Mouse (Mus musculus) midbrain, embryonic 15.5 days (tissue): ENCODE measurements around the gene Wdr95. TPM values are rescaled to one million over a fixed set of nuclear protein-coding genes. Genes with fewer than 3 reads are reported as not detected.
A peak's percentile ranks its signal among the peaks of the same experiment; 100 is the strongest.

ENCODE experiments used
- ATAC-seq: fragments of 200-750 bp; cut with Nextera tagmentation; replicated peaks from 2 replicates; pipeline ENCODE4 v1.8.0; 2017; ENCODE audit warnings: moderate TSS enrichment
- H3K27ac ChIP-seq: fragments of 300-500 bp; sonication (generic); 2 replicates; pipeline ENCODE4 v1.5.1; 2015; ENCODE audit warnings: mild to moderate bottlenecking, inconsistent platforms
- H3K27me3 ChIP-seq: fragments of 300-500 bp; sonication (generic); replicated peaks from 2 replicates; pipeline ENCODE4 v1.6.1; 2015; ENCODE audit warnings: inconsistent platforms
- H3K36me3 ChIP-seq: fragments of 300-500 bp; sonication (generic); replicated peaks from 2 replicates; pipeline ENCODE4 v1.6.1; 2015; ENCODE audit warnings: inconsistent platforms
- H3K4me1 ChIP-seq: fragments of 300-500 bp; sonication (generic); 2 replicates; pipeline ENCODE4 v1.6.1; 2015; ENCODE audit warnings: inconsistent platforms
- H3K4me2 ChIP-seq: fragments of 300-500 bp; sonication (generic); 2 replicates; pipeline ENCODE4 v1.6.1; 2015; ENCODE audit warnings: inconsistent platforms, mild to moderate bottlenecking, moderate library complexity
- H3K4me3 ChIP-seq: fragments of 300-500 bp; sonication (generic); 2 replicates; pipeline ENCODE4 v1.5.1; 2015; ENCODE audit warnings: mild to moderate bottlenecking, inconsistent platforms
- H3K9ac ChIP-seq: fragments of 300-500 bp; sonication (generic); 2 replicates; pipeline ENCODE4 v1.6.1; 2015; ENCODE audit warnings: mild to moderate bottlenecking, inconsistent platforms
- H3K9me3 ChIP-seq: fragments of 300-500 bp; sonication (generic); 2 replicates; pipeline ENCODE4 v1.6.1; 2016; ENCODE audit warnings: inconsistent platforms
- WGBS: fragments of 180-500 bp; shearing (Covaris S2); methylation state at CpG from one replicate; pipeline ENCODE4 v1.1.7; 2015; ENCODE audit warnings: mixed read lengths; 5-methylcytosine and 5-hydroxymethylcytosine counted together
- polyA plus RNA-seq: library from polyadenylated mRNA; unstranded; fragments of >200 nt; fragmentation: Nextera tagmentation; extraction: Ambion mirVana; gene quantifications from 2 replicates; pipeline ENCODE4 v1.2.1, GENCODE M21; 2015

Gene Wdr95
- polyA plus RNA-seq, 1 experiment from 2014 or later, result 0.14 TPM

DNA sequence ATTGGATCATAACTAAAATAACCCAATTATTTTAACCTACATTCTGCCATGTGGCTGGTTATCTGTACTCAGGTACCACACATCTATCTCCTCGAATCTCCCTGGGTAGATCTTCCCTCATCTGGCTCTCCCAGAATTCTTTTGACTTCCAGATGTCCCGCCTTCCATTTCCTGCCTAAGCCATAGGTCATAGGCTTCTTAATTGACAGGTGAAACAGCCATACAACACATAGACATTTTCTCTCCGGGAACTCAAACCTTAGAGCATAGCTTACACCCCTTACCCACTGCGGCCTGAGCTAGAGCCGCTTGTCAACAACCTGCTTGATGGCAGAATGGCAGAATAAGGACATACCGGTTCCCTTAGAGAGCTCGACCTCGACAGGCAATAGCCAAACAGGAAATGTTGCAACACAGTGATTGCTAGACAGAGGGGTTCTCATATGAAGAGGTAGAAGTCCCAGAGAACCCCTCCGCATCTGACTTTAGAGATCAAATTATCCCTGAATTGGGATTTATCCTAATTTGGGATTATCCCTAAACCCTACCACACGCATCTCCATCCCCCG is 58.9 kb downstream of the Wdr95 start:
- H3K9ac ChIP-seq, result no peak overlapping the region
- peaks cover 12% of the 10 kb centered on the region for H3K4me1 ChIP-seq
- 86% methylated on average over 11 of the region's 11 CpGs for WGBS
- no peak overlapping the region for H3K27ac ChIP-seq
- no peaks in the 10 kb centered on the region for H3K9me3 ChIP-seq
- no peak overlapping the region for H3K4me3 ChIP-seq
- ATAC-seq, result no peak
- H3K36me3 ChIP-seq, result no peaks in the 10 kb centered on the region
- H3K4me2 ChIP-seq, result no peak overlapping the region
- no peaks in the 10 kb centered on the region for H3K27me3 ChIP-seq

DNA sequence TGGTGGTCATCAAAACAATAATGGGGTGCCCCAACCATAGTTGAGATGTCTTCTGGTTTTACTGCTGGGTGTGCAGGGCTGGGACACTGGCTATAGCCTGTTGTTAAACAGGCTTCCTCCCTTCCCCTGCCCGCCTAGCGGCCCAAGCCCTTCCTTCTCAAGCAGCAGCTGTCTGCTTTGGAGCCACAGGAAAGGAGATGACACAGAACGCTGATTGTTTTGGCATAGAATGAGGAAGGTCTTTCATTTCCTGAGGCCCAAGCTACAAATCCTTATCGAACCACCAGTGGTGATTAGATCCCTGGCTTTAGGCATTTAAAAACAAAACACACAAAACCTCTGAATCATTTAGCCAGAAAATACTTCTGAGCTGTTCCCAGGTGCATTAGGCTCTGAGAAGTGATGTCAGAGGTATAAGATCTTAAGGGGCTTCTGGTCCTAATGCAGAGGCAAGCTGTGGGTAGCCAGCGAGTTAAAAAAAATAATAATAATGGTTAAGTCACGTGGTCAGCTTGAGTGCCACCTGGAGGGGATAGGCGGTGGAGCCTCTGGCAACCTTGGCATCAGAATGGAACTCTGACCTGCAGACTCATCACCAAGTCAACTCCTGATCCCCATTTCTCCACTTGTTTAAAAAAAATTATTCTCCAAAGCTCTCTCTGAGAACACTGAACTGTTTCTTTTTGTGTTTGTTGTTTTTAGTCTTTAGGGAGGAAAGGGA is 60.5 kb downstream of the Wdr95 start:
- H3K27ac ChIP-seq, result no peak overlapping the region
- H3K36me3 ChIP-seq, result no peaks in the 10 kb centered on the region
- H3K4me1 ChIP-seq, result peaks cover 6% of the 10 kb centered on the region; the same call in 1 of the 2 replicates
- no peaks in the 10 kb centered on the region for H3K27me3 ChIP-seq
- H3K9me3 ChIP-seq, result no peaks in the 10 kb centered on the region
- H3K4me3 ChIP-seq, result no peak overlapping the region
- H3K9ac ChIP-seq, result no peak overlapping the region
- no peak overlapping the region for H3K4me2 ChIP-seq
- WGBS, result 57% methylated on average over 7 of the region's 7 CpGs
- ATAC-seq, result no peak

DNA sequence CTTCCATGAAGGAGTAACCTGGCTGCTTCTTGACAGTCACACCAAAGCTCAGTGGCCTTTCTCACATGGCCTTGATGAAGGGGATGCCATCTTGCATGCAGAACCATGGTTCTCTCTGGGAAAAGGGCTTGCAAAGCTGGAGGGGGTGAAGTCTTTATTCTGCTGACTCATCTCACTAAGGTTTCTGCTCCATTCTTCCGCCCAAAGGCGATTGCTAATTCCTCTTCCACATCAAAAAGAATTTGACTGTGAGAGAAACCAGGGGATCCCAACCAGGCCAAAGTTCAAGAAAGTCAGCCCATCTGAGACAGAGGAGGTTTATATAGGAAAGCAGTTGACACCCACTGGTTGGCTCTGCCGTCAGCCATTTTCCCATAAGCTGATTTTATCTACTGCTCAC is 61.5 kb downstream of the Wdr95 start:
- no peak for ATAC-seq
- 64% methylated on average over 3 of the region's 3 CpGs for WGBS

DNA sequence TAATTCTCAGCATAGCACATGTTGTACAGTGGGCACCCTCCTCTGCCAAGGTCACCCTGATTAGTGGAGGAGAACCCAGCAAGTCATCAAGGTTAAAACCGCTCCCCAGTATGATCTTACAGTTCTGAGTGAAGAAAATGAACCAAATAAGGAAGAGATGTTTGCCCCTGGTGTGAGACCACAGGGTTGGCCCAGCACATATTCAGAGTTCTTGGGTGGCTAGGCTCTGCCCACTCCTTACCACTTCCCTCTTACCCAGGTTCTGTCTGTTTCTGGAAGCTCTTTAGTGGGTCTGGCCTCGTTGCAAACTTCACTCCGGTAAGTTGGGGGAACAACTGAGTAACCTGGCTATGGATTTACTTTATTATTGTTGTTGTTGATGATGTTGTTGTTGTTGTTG is 65.7 kb downstream of the Wdr95 start:
- H3K27me3 ChIP-seq, result no peaks in the 10 kb centered on the region
- WGBS, result 89% methylated on average over 3 of the region's 3 CpGs
- H3K27ac ChIP-seq, result no peak overlapping the region
- H3K9me3 ChIP-seq, result no peaks in the 10 kb centered on the region
- no peak overlapping the region for H3K4me3 ChIP-seq
- H3K4me1 ChIP-seq, result no peaks in the 10 kb centered on the region
- H3K9ac ChIP-seq, result no peak overlapping the region
- no peaks in the 10 kb centered on the region for H3K36me3 ChIP-seq
- H3K4me2 ChIP-seq, result no peak overlapping the region
- ATAC-seq, result no peak

More for the DNA sequence above, 61.5 kb downstream of the Wdr95 start:
- Histone ChIP-seq H3K9ac (no peak overlapping the region), H3K27ac (no peak overlapping the region), H3K4me3 (no peak overlapping the region), H3K27me3 (no peaks in the 10 kb centered on the region), H3K9me3 (no peaks in the 10 kb centered on the region), H3K4me1 (no peaks in the 10 kb centered on the region), H3K36me3 (no peaks in the 10 kb centered on the region), H3K4me2 (no peak overlapping the region)

DNA sequence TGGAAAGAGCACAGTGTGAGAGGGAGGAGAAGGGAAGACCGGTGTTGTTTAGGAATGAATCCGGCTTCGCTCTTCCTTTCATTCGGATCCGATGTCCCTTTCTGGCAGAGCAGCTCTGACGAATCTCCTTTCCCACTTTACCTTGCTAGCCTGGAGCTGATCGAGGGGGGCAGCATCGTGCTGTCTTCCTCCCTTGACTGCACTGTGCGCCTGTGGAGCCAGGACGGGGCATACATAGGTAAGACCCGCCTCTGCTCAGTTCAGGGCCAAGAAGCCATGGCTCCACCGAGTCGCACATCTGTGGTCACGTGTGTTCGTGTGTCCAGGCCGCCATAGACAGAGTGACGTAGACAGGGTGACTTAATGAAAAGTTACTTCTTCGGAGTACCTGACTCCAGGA is 68.9 kb downstream of the Wdr95 start:
- Histone ChIP-seq H3K4me1 (no peaks in the 10 kb centered on the region), H3K27me3 (no peaks in the 10 kb centered on the region), H3K9ac (no peak overlapping the region), H3K27ac (no peak overlapping the region), H3K4me2 (no peak overlapping the region), H3K36me3 (no peaks in the 10 kb centered on the region), H3K9me3 (no peaks in the 10 kb centered on the region), H3K4me3 (no peak overlapping the region)
- no peak for ATAC-seq
- WGBS, result 55% methylated on average over 18 of the region's 18 CpGs

DNA sequence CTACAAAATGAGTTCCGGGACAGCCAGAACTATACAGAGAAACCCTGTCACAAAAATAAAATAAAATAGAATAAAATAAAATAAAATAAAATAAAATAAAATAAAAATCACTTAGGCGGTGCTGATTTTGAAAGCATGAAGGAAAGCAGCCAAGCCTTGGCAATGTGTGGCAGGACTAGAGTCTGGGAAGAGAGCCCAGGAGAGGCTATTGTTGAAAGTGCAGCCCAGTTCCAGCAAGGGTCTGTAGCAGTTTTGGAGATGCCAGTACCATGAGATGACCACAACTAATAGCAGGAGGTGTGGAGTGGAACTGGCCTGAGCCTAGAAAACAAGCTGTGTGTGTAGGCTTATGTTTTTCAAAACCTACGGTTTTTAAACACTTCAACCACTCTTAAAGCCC is 73.5 kb downstream of the Wdr95 start:
- no peak for ATAC-seq

DNA sequence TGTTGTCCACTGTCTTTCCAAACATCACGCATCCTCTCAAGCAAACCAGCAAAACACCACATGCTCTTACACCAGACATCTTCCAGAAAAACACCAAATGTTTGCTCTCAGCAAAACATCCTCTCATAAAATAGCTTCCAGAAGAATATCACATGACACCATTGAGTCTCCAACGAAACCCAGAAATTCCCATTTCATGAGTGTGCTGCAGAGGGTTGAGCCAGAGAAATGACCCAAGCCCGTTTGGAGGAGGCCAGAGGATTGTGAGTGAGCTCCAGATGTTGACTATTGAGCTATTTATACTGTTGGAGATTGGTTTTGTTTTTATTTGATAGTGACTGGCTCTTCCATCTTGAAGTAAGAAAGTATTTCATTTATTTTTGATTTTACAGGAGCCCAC is 74.8 kb downstream of the Wdr95 start:
- Histone ChIP-seq H3K9me3 (no peaks in the 10 kb centered on the region), H3K36me3 (no peaks in the 10 kb centered on the region), H3K4me3 (no peak overlapping the region), H3K27ac (no peak overlapping the region), H3K4me1 (no peaks in the 10 kb centered on the region), H3K4me2 (no peak overlapping the region), H3K27me3 (no peaks in the 10 kb centered on the region), H3K9ac (no peak overlapping the region)
- ATAC-seq, result no peak
- 75% methylated on average over 3 of the region's 3 CpGs for WGBS

More for the DNA sequence above, 73.5 kb downstream of the Wdr95 start:
- Histone ChIP-seq H3K4me3 (no peak overlapping the region), H3K4me2 (no peak overlapping the region), H3K27me3 (no peaks in the 10 kb centered on the region), H3K9me3 (no peaks in the 10 kb centered on the region), H3K9ac (no peak overlapping the region), H3K27ac (no peak overlapping the region), H3K36me3 (no peaks in the 10 kb centered on the region), H3K4me1 (no peaks in the 10 kb centered on the region)
- WGBS, result 92% methylated on average over 3 of the region's 3 CpGs

DNA sequence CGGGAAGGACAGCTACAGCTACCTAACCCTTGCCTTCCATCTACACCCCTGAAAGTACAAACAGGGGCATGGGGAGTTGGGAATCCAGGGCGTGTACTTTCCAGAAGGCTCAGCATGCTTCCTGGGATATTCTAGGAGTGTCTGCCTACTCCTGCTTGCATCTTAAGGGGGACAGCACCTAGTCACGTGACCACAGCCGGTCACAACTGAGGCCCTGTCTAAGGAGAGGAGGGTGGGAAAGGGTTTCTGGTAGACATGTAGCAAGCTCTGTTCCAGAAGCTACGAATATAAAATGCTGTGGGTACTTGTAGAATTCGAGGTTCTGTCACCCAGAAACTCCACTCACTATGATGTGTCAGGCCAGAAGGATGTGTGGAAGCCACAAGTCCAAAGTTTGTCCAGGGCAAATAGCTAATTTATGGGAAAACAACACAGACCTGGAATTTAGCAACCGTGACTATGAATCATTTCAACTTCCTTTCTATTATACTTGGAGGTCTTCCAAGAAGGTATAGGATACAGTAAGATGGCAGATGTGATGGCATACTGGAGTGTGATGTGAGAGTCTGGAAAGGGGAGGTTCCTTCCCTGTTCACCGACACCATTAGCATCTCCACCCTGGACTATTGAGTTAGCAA is 78.7 kb downstream of the Wdr95 start:
- no peak overlapping the region for H3K4me2 ChIP-seq
- H3K36me3 ChIP-seq, result no peaks in the 10 kb centered on the region
- H3K27ac ChIP-seq, result no peak overlapping the region
- no peaks in the 10 kb centered on the region for H3K9me3 ChIP-seq
- peaks cover 7% of the 10 kb centered on the region for H3K4me1 ChIP-seq
- WGBS, result 87% methylated on average over 8 of the region's 8 CpGs
- H3K9ac ChIP-seq, result no peak overlapping the region
- no peak for ATAC-seq
- H3K4me3 ChIP-seq, result no peak overlapping the region
- no peaks in the 10 kb centered on the region for H3K27me3 ChIP-seq

DNA sequence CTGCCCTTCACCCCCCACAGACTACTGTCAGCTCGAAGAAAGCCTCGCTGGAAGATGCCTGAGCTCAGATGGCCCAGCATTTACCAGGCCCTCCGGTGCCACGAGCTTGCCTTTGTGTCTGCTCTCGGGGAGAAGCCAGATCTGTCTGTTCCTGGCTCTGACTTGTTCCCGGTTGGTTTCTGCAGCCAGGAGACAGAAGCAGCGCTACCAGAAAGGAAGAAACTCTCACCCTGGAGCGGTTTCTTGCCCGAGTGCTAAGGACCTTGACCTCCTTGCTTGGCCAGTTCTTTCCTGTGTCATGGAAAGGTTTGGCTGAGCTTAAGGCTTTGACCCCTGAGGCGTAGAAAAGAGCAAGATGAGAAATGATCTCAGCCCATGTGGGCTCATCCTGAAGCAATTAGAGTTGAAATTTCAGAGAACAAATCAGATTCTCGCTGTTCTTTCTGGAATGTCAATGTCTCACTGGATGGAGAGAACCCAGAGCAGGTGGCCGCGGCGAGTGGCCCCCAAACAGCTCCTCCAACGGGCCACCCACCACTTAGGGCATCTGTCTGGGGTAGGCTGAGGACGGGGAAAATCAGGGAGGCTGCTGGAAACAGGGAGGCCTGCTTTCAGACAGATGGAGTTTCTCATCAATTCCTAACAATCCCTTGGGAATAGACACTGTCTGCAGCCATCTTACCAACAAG is 83.1 kb downstream of the Wdr95 start:
- no peak overlapping the region for H3K4me2 ChIP-seq
- peaks cover 14% of the 10 kb centered on the region for H3K4me1 ChIP-seq
- H3K9ac ChIP-seq, result no peak overlapping the region
- no peak for ATAC-seq
- 62% methylated on average over 16 of the region's 16 CpGs for WGBS
- no peak overlapping the region for H3K4me3 ChIP-seq
- no peaks in the 10 kb centered on the region for H3K9me3 ChIP-seq
- no peak overlapping the region; the same call in 1 of the 2 replicates for H3K27ac ChIP-seq
- no peaks in the 10 kb centered on the region for H3K27me3 ChIP-seq
- H3K36me3 ChIP-seq, result peaks cover 9% of the 10 kb centered on the region; the same call in 1 of the 2 replicates

DNA sequence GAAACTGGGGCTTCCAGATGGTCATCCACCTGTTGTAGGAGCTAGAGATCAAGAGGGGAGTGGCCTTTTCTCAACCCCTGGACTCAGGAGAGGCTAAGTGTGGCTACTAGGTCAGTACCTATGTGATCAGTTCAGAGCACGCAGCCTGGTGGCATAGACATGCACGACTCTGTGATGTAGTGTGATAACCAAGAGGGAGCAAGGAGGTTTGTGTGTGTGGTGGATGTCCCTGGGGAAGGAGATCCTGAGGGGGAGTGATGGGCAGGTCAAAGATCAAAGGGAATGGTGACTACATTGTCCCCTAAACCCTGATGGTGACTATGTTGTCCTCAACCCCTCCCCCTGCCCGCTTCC is 83.7 kb downstream of the Wdr95 start:
- WGBS, result 81% methylated on average over 3 of the region's 3 CpGs
- peaks cover 10% of the 10 kb centered on the region; the same call in 1 of the 2 replicates for H3K36me3 ChIP-seq
- no peak; the same call in 1 of the 2 replicates for ATAC-seq
- H3K4me2 ChIP-seq, result no peak overlapping the region
- H3K27ac ChIP-seq, result peak overlapping the region; percentile 65; the same call in 1 of the 2 replicates
- H3K4me1 ChIP-seq, result peaks cover 14% of the 10 kb centered on the region
- no peak overlapping the region for H3K9ac ChIP-seq
- no peak overlapping the region for H3K4me3 ChIP-seq
- H3K9me3 ChIP-seq, result no peaks in the 10 kb centered on the region
- no peaks in the 10 kb centered on the region for H3K27me3 ChIP-seq

DNA sequence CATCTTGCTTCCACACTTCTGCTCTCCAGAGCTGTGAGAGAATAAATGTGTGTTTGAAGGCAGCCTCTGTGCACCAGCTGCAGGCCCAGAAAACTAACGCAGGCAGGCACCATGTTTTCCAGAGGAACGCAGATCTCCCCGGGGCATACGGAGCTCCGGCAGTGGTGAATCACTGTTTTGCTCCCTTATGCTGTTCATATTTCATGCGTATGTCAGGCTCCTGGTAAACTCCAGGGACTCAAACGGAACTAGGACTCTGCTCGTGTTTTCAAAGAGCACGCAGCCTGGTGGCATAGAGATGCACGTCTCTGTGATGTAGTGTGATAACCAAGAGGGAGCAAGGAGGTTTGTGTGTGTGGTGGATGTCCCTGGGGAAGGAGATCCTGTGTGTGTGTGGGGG is 84.3 kb downstream of the Wdr95 start:
- Histone ChIP-seq H3K4me3 (no peak overlapping the region), H3K4me1 (peaks cover 14% of the 10 kb centered on the region), H3K4me2 (no peak overlapping the region), H3K9ac (no peak overlapping the region), H3K27ac (peak overlapping the region; percentile 65), H3K36me3 (peaks cover 14% of the 10 kb centered on the region), H3K27me3 (no peaks in the 10 kb centered on the region), H3K9me3 (no peaks in the 10 kb centered on the region)
- 0 out of 2 replicates have a peak, but pooled peaks have one; percentile 19 for ATAC-seq
- 55% methylated on average over 10 of the region's 10 CpGs for WGBS

DNA sequence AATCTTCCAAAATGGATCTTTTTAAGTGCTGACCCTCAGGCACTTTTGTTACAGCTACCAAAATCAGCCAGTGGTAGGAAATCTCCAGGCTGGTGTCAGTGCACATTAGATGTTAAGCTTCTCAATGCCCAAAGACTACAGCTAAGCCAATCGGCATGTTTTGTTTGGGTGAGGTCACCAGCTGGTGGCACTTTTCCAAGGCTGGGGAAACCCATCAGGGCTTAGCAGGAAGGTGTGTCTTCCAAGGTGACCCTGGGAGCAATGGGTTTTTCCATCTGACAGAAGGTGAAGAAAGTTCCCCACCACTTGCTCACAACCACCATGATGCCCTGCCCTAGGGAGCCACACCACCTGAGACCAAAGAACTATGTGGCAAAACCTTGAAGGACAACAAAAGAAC is 87.7 kb downstream of the Wdr95 start:
- Histone ChIP-seq H3K9ac (no peak overlapping the region), H3K9me3 (no peaks in the 10 kb centered on the region), H3K4me3 (no peak overlapping the region), H3K4me1 (peaks cover 14% of the 10 kb centered on the region), H3K4me2 (no peak overlapping the region), H3K27ac (no peak overlapping the region), H3K27me3 (no peaks in the 10 kb centered on the region), H3K36me3 (peaks cover 38% of the 10 kb centered on the region)
- no peak for ATAC-seq
- 67% methylated on average over 1 of the region's 1 CpGs for WGBS
